Mouse (Mus musculus) brain, embryonic 14.5 days (tissue): Measurements from ENCODE around the gene Lemd2.

Experiments
- CTCF ChIP-seq: fragments of 200-500 bp; IDR thresholded peaks from 2 replicates; pipeline ENCODE4 v1.5.1; 2012; ENCODE audit warnings: inconsistent platforms, mild to moderate bottlenecking, moderate library complexity, borderline replicate concordance; ENCODE audit not compliant: insufficient read depth, insufficient read length; ENCODE audit errors: extremely low read depth
- POLR2A ChIP-seq: fragments of 200-500 bp; IDR thresholded peaks from 2 replicates; pipeline ENCODE4 v1.6.1; 2012; ENCODE audit warnings: mild to moderate bottlenecking, inconsistent platforms, borderline replicate concordance; ENCODE audit not compliant: poor library complexity, insufficient read depth, insufficient read length, severe bottlenecking; ENCODE audit errors: extremely low read depth

GRCm38 (mm10) chr17:27179681-27180280, 24.5 kb downstream of the Lemd2 start:
- no peak for TF ChIP-seq CTCF
- TF ChIP-seq POLR2A: no peak
